Mouse (Mus musculus): ENCODE results near the gene Smim4. TPM values are rescaled to one million over a fixed set of nuclear protein-coding genes. Genes with fewer than 3 reads are reported as not detected.

Smim4 gene
- total and polyA plus RNA-seq, 3 experiments: 19.1 to 38.0 (median 26.1) TPM

DNA sequence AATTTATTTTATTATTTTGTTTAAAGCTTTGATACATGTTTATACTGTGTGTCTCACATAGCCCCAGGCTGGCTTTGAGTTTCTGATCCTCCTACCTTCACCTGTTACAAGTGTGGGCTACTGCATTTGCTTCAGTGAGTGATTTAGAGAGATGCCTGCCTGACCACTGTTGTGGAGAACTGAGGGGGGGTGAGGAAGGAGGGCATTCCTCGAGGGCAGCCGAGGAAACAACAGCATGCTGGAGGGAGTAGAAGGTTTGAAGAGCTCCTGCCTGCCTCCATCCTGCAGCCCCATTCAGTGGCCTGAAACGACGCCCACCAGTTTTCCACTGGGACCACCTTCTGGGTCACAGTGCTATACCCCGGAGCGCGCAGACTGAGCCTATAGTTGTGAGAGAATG is 36.7 kb upstream of the Smim4 start:
- dilution Hi-C loops (cut with MboI; ENCODE audit: extremely low pct_ligation_motif_present, extremely low pct_unique_long_range_greater_than_20kb, low sequenced_read_pairs): no loop called here

DNA sequence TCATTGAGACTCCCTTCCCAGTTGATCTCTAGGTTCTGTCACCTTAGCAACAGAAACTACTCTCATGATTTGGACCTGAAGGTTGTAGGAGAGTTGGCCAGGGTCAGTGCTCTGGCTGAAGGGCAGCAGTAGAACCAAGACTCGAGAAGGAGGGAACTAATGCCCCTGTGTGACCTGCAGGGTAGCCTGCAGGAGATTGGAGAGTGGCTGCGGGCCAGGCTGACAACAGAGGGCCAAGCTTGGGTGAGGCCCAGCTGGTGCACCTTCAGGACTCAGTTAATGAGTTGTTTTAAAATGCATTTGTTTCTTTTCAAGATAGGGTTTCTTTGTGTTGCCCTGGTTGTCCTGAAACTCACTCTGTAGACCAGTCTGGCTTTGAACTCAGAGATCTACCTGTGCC is 36.3 kb upstream of the Smim4 start:
- Histone ChIP-seq H3K27me3 (replicated peaks) (no peaks in the 10 kb centered on the region), H3K9ac (ENCODE audit: insufficient read depth, low read depth) (no peak overlapping the region), H3K9me3 (replicated peaks; ENCODE audit: low read length) (no peaks in the 10 kb centered on the region), H3K36me3 (replicated peaks in 1 of 2; ENCODE audit: control insufficient read depth in 1 of 2, insufficient read depth in 1 of 2, low read length in 1 of 2) (peaks cover 0 to under 1% of the 10 kb centered on the region in 2 experiments), H3K79me2 (replicated peaks; ENCODE audit: control insufficient read depth, extremely low read depth, insufficient read depth, poor library complexity, severe bottlenecking) (no peaks in the 10 kb centered on the region), H3K4me2 (ENCODE audit: insufficient read depth, low read depth, poor library complexity, severe bottlenecking) (no peak overlapping the region), H3K4me3 (replicated peaks in 1 of 3; ENCODE audit: low read depth in 2 of 3, low read length in 2 of 3, poor library complexity in 1 of 3) (no peak overlapping the region), H3K27ac (ENCODE audit: insufficient read depth, low read depth) (no peak overlapping the region), H3K4me1 (ENCODE audit: control insufficient read depth in 1 of 2, insufficient read depth in 2 of 2) (peaks cover 28 to 61% of the 10 kb centered on the region in 2 experiments)
- dilution Hi-C loops (cut with MboI; ENCODE audit: extremely low pct_ligation_motif_present, extremely low pct_unique_long_range_greater_than_20kb, low sequenced_read_pairs): no loop called here
- no peak for TF ChIP-seq MAFK (IDR thresholded peaks at IDR 0.05; ENCODE audit: insufficient replicate concordance, low read length)
- TF ChIP-seq JUN (IDR thresholded peaks at IDR 0.05; ENCODE audit: insufficient read depth, low read depth, low read length): no peak
- TF ChIP-seq HCFC1 (IDR thresholded peaks at IDR 0.05; ENCODE audit: low read depth, low read length): no peak
- no peak for TF ChIP-seq PAX5 (IDR thresholded peaks at IDR 0.05; ENCODE audit: low read length)
- TF ChIP-seq USF2 (conservative IDR thresholded peaks at IDR 0.05; ENCODE audit: low read depth, low read length): no peak
- no peak for TF ChIP-seq ZC3H11A (IDR thresholded peaks at IDR 0.05; ENCODE audit: low read depth, low read length)
- no peak for TF ChIP-seq TCF12 (IDR thresholded peaks at IDR 0.05; ENCODE audit: low read depth, low read length)
- no peak for TF ChIP-seq CTCF (conservative IDR thresholded peaks at IDR 0.05 in 1 of 2, IDR thresholded peaks at IDR 0.05 in 1 of 2; ENCODE audit: low read depth in 2 of 2, low read length in 2 of 2)
- no peak for TF ChIP-seq ZKSCAN1 (IDR thresholded peaks at IDR 0.05; ENCODE audit: borderline replicate concordance, low read depth, low read length)
- TF ChIP-seq NRF1 (IDR thresholded peaks at IDR 0.05; ENCODE audit: low read depth, low read length): no peak
- no peak for TF ChIP-seq ELF1 (IDR thresholded peaks at IDR 0.05; ENCODE audit: low read depth, low read length)
- no peak for TF ChIP-seq IRF4 (IDR thresholded peaks at IDR 0.05; ENCODE audit: low read depth, low read length)
- no peak for TF ChIP-seq SIN3A (IDR thresholded peaks at IDR 0.05; ENCODE audit: low read length)
- no peak for TF ChIP-seq MXI1 (IDR thresholded peaks at IDR 0.05; ENCODE audit: low read depth, low read length)
- no peak for TF ChIP-seq ETS1 (conservative IDR thresholded peaks at IDR 0.05; ENCODE audit: low read depth, low read length)
- TF ChIP-seq ZNF384 (IDR thresholded peaks at IDR 0.05; ENCODE audit: low read depth, low read length): no peak
- no peak for TF ChIP-seq USF1 (IDR thresholded peaks at IDR 0.05; ENCODE audit: low read depth, low read length)
- no peak for TF ChIP-seq CHD1 (IDR thresholded peaks at IDR 0.05; ENCODE audit: low read depth, low read length)
- TF ChIP-seq UBTF (IDR thresholded peaks at IDR 0.05; ENCODE audit: low read depth, low read length): no peak
- no peak for TF ChIP-seq MYC (IDR thresholded peaks at IDR 0.05; ENCODE audit: low read depth, low read length)
- no peak for DNase-seq (ENCODE audit: extremely low read depth)
- in situ Hi-C loops (cut with MboI; ENCODE audit: low pct_ligation_motif_present, low pct_unique_long_range_greater_than_20kb, low sequenced_read_pairs): no loop called here

More for the DNA sequence above, 36.7 kb upstream of the Smim4 start:
- no peak overlapping the region for H3K9ac ChIP-seq (ENCODE audit: insufficient read depth, low read depth)
- no peak for TF ChIP-seq JUN (IDR thresholded peaks at IDR 0.05; ENCODE audit: insufficient read depth, low read depth, low read length)
- TF ChIP-seq BHLHE40 (IDR thresholded peaks at IDR 0.05; ENCODE audit: low read depth, low read length): no peak
- TF ChIP-seq NELFE (IDR thresholded peaks at IDR 0.05; ENCODE audit: low read depth, low read length): no peak
- no peak for TF ChIP-seq RAD21 (IDR thresholded peaks at IDR 0.05; ENCODE audit: low read depth, low read length)
- TF ChIP-seq MAFK (IDR thresholded peaks at IDR 0.05; ENCODE audit: insufficient replicate concordance, low read length): no peak
- DNase-seq (ENCODE audit: extremely low read depth): no peak
- H3K36me3 ChIP-seq (replicated peaks in 1 of 2; ENCODE audit: control insufficient read depth in 1 of 2, insufficient read depth in 1 of 2, low read length in 1 of 2): peaks cover 1 to 5% of the 10 kb centered on the region in 2 experiments
- H3K79me2 ChIP-seq (replicated peaks; ENCODE audit: control insufficient read depth, extremely low read depth, insufficient read depth, poor library complexity, severe bottlenecking): no peaks in the 10 kb centered on the region
- peaks cover 25 to 62% of the 10 kb centered on the region in 2 experiments for H3K4me1 ChIP-seq (ENCODE audit: control insufficient read depth in 1 of 2, insufficient read depth in 2 of 2)
- no peaks in the 10 kb centered on the region for H3K9me3 ChIP-seq (replicated peaks; ENCODE audit: low read length)
- H3K27me3 ChIP-seq (replicated peaks): no peaks in the 10 kb centered on the region
- in situ Hi-C loops (cut with MboI; ENCODE audit: low pct_ligation_motif_present, low pct_unique_long_range_greater_than_20kb, low sequenced_read_pairs): no loop called here
- no peak overlapping the region for H3K4me2 ChIP-seq (ENCODE audit: insufficient read depth, low read depth, poor library complexity, severe bottlenecking)
- no peak overlapping the region for H3K27ac ChIP-seq (ENCODE audit: insufficient read depth, low read depth)
- no peak overlapping the region for H3K4me3 ChIP-seq (replicated peaks in 1 of 3; ENCODE audit: low read depth in 2 of 3, low read length in 2 of 3, poor library complexity in 1 of 3)

Measured in CH12.LX (cell line).